Mouse (Mus musculus) spleen, adult 18-20 months (tissue): ENCODE data around the gene Ptpn3.

Experiments
- DNase-seq, 2 experiments: peaks; one replicate each; pipeline ENCODE4 v3.0.0; 2022; ENCODE audit warnings: mixed read lengths in 2 of 2

The Ptpn3 gene

DNA sequence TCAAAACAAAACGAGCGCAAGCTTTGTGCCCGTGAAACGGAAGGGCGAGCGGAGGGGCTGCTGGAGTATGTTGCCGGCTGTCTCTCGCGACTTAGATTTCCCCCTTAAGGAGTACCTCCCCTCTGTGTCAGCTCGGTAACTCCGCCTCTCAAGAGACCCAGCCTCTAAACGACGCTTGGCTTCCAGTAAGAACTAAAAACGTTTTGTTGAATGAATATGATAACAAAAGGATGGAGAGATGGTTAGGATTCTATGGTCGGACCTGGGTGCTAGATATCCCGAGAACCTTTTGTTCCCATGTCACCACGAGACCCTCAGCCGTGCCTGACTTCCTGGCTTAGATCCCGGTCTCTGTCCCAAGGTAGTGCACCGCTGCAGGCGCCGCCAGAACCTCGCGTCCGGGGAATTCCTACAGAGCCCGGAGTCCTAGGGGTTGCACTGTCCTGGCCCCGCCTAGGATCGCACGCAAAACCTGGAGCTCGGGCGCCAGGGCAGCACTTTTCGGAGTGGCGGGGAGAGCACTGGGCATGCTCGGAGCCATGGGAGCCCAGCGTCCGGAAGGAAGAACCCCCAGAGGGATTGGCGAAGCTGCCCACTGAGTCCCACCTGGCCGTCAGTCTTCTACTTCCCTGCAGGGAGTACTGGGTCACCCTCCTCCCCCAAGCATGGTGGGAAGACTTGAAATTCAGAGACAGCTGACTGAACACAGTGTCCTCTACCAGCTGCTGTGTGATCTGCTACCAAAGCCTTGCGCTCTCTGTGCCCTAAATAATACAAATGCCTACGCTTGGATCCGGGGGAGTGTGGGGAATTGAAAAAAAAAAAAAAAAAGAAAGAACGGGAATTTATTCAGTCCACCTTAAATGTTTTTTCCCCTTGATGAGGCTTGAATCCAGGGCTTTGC is at the start of gene Ptpn3:
Ptpn3 (minus strand) TSS at position 428 of the 904 bp plus-strand sequence.
- DNase-seq: peak; percentile 13 to 28

- DNase-seq: no peak
Measured at GRCm38 (mm10) chr4:57350541-57350940, 48.9 kb upstream of the Ptpn3 start.

- no peak for DNase-seq
Measured at GRCm38 (mm10) chr4:57343996-57344395, 42.4 kb upstream of the Ptpn3 start.

DNA sequence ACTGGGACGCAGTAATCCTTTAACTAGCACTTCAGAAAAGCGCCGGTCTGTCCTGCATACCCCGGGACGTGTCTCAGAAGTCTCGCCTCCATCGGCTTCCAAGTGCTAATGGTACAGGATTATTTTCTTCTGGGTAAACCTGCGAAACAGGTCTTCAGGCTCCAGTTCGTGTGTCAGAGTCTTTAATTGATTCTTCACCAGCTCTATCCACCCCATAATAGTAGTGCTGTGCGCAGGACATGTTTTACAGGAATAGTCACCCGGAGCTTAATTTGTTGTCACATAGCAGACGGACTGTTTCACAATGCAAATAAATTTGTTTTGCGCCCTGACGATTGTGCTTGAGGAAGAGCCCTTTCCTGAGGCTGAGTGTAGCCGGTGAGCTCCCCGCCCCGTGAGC is 37.3 kb upstream of the Ptpn3 start:
- no peak for DNase-seq

DNA sequence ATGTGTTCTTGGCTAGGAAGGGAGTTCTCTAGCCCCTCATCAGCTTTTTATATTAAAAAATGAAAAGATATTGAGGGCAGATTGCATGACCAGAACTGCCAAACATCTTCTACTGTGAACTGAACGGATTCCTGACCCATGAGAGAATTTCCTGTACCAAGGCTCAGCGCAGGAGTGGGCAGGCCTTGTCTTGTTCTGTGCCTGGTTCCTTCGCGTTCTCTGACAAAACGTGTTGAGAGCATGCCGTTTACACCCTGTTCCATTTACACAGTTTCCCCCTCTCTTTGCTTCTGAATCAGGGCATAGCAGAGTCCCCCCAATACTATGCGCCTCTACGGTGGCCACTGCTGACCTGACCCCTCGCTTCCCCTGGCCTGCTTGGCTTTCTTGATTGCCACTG is 36.4 kb upstream of the Ptpn3 start:
- no peak for DNase-seq

- DNase-seq: no peak
Measured at GRCm38 (mm10) chr4:57335000-57335666, 33.5 kb upstream of the Ptpn3 start.

- DNase-seq: no peak
Measured at GRCm38 (mm10) chr4:57333926-57334548, 32.4 kb upstream of the Ptpn3 start.

GRCm38 (mm10) chr4:57332511-57332910 is 30.9 kb upstream of the Ptpn3 start:
- DNase-seq: no peak

- no peak for DNase-seq
Measured at GRCm38 (mm10) chr4:57320606-57321327, 19.1 kb upstream of the Ptpn3 start.

DNA sequence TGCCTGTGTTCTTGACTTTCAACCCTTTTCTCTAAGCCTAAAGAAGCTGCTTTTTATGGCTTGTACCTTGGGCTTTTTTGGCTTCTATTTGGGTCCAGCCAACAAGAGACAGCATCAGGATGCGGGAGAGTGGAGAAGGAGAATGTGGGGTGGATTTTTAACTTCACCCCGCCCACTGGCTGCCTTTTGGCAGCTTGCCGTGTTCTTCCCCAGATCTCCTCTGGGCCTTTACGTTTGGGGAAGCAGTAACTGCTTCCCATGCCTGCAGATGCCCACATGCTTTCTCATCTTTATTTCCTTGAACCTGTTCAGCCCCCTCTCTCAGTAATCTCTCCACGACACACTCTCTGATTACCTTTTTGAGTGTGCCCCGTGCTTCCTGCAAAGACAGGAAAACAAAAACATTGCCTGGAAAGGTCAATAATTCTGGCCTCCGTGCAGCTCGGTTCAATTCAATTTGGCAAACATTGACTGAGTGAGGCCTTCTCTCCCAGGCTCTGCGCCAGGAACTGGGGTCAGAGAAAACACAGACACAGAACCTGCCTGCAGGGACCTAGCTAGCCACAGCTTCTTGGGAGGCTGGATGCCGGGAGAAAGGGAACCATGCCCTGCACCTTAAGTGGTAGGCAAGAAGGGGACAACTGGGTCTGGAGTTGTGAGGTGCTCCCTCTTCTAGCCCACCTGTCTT is 17.0 kb upstream of the Ptpn3 start:
- no peak for DNase-seq

GRCm38 (mm10) chr4:57312256-57313166 is 10.9 kb upstream of the Ptpn3 start:
- DNase-seq: no peak

DNA sequence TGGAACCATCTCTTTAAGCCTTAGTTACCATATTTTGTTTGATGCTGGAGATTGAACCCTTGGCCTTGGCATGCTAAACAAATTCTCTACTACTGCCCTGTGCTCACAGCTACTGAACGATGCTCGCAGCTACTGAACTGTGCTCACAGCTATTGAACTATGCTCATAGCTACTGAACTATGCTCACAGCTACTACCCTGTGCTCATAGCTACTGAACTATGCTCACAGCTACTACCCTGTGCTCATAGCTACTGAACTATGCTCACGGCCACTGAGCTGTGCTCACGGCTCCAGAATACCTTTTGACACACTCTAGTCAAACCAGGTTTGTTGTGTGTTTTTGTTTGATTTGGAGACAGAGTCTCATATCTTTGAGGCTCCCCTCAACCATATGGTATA is 10.1 kb upstream of the Ptpn3 start:
- no peak for DNase-seq

GRCm38 (mm10) chr4:57308214-57309000 is 6.8 kb upstream of the Ptpn3 start:
- DNase-seq: no peak

GRCm38 (mm10) chr4:57307747-57308146 is 6.1 kb upstream of the Ptpn3 start:
- no peak for DNase-seq

DNA sequence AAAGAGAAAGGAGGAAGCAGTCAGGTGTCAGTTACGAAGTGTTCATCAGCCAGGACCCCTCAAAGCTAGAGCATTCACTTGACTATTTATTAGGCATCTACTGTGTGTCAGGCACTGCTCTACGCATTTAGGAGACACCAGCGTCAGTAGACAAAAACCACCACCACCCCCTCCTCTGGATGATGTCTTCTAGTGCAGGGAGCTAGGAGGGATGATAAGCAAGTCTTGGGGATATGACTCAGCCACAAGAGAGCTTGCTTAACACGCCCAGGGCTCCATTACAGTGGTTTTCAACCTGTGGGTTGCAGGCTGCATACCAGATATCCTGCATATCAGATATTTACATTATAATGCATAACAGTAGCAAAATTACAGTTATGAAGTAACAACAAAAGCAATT is 4.6 kb upstream of the Ptpn3 start:
- no peak for DNase-seq

GRCm38 (mm10) chr4:57305644-57306043 is 4.0 kb upstream of the Ptpn3 start:
- DNase-seq: no peak

GRCm38 (mm10) chr4:57300469-57301409 is 898 bp downstream of the Ptpn3 start:
- no peak for DNase-seq

DNA sequence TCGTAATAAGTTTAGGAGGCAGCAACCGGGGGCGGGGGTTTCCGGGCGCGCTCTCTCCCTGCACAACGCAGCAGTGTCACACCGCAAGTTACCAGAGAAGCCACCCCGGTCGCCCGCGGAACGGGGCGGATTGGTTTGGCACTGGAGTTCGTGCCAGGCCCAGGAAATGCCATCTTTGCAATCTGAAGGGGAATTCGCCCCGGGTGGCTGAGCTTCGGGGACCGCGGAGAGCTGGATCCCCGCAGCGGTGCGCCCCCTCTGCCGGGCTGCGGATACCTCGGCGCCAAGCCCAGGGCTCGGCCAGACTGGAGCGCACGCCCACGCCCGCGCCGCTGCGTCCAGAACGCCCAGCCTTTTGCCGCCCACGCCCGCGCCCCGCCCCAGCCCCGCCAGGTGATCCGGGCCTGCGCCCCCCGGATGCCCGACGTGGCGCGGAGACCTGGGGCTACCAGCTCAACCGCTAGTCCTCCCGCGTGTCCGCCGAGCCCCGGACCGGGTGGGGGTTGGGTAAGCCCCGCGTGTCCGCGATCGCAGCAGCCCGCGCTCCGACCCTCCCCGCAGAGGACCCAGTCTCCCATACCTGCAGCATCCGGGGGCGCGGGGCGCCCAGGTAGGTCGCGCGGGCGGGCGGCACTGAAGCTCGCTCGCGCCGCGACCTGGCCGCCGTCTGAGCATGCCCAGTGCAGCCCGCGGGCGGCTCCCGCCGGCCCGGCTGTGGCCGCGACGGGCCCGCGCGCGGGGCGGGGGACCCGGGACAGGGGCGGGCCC is 1.8 kb downstream of the Ptpn3 start:
- DNase-seq: peak; percentile 6 to 12
